Mouse (Mus musculus) liver, postnatal 0 days (tissue): ENCODE results near the gene Enkd1.

Experiments
- CTCF ChIP-seq: sonication (generic); IDR thresholded peaks from 2 replicates; pipeline ENCODE4 v1.5.1; 2016; ENCODE audit warnings: antibody characterized with exemption, low read depth
- EP300 ChIP-seq: IDR thresholded peaks from 2 replicates; pipeline ENCODE4 v1.6.1; 2016; ENCODE audit warnings: antibody characterized with exemption, low read depth, mild to moderate bottlenecking

DNA sequence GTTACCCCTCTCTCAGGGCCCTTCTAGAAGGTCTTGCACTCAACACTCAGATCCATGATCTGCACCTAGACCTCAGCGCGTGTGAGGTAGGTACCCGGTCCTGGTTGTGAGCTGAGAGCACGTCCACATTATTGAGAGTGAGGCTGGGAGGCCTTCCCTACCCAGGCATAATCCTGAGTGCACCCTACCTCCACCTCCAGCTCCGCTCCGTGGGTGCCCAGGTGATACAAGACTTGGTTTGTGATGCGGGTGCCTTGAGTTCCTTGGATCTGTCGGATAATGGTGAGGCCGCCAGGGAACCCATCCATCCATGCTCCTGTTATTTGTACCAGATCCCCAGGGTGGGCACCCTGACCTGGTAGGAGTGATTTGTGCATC lies 18.0 kb downstream of the Enkd1 start:
- TF ChIP-seq CTCF (no peak), EP300 (no peak)
